Mouse (Mus musculus) testis, adult 2 months (tissue): ENCODE measurements around the gene Lrrc59. TPM values are rescaled to one million over a fixed set of nuclear protein-coding genes. Genes with fewer than 3 reads are reported as not detected.

Experiments
- H3K27ac ChIP-seq: fragments of 200-500 bp; 2 replicates; pipeline ENCODE4 v1.5.1; 2012; ENCODE audit warnings: low read depth, low read length; ENCODE audit not compliant: control insufficient read depth, insufficient read depth
- H3K27me3 ChIP-seq: fragments of 200-500 bp; 2 replicates; pipeline ENCODE4 v1.6.1; 2012; ENCODE audit warnings: mild to moderate bottlenecking, low read length, moderate library complexity; ENCODE audit not compliant: control insufficient read depth, insufficient read depth
- H3K36me3 ChIP-seq: fragments of 200-500 bp; 2 replicates; pipeline ENCODE4 v1.6.1; 2012; ENCODE audit warnings: mild to moderate bottlenecking, low read length; ENCODE audit not compliant: control insufficient read depth, insufficient read depth
- H3K4me1 ChIP-seq: fragments of 200-500 bp; 2 replicates; pipeline ENCODE4 v1.6.1; 2012; ENCODE audit warnings: low read length; ENCODE audit not compliant: control insufficient read depth, insufficient read depth
- H3K4me3 ChIP-seq: fragments of 200-500 bp; 2 replicates; pipeline ENCODE4 v1.5.1; 2012; ENCODE audit warnings: low read depth, mild to moderate bottlenecking, low read length, moderate library complexity, mixed read lengths; ENCODE audit not compliant: control insufficient read depth
- CTCF ChIP-seq: fragments of 200-500 bp; IDR thresholded peaks from 2 replicates; pipeline ENCODE4 v1.5.1; 2012; ENCODE audit warnings: low read depth, mild to moderate bottlenecking, inconsistent platforms, low read length, moderate library complexity; ENCODE audit not compliant: control insufficient read depth, insufficient read depth, insufficient replicate concordance
- POLR2A ChIP-seq: fragments of 200-500 bp; IDR thresholded peaks from 2 replicates; pipeline ENCODE4 v1.6.1; 2012; ENCODE audit warnings: low read depth, mild to moderate bottlenecking, inconsistent platforms, low read length, moderate library complexity; ENCODE audit not compliant: control insufficient read depth
- polyA plus RNA-seq: library from polyadenylated mRNA; depleted of rRNA; stranded (reverse); fragments of >200 nt; gene quantifications from 2 replicates; pipeline ENCODE4 v1.2.3, GENCODE M21; 2012

Lrrc59 gene
- polyA plus RNA-seq, 1 experiment: 75.9 TPM

DNA sequence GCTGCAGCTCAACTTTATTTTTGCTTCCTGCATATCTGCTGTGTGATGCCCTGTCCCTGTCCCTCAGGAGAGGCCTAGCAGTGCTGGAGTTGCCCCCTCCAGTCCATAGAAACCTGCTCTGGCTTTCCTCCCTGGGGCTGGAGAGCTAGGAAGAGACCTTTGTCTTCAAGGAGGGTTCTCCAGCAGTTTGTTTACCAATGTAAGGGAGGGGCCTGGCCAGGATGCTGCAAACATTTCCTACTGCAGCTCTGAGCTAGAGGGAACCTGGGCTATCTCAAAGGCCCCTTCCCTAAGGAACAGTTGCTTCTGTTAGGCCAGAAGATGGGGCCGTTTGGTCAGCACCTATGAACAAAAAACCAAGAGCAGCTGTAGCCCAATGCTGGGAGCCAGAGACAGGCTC is 31.8 kb downstream of the Lrrc59 start:
- H3K4me1 ChIP-seq: no peaks in the 10 kb centered on the region
- H3K36me3 ChIP-seq: no peaks in the 10 kb centered on the region; the same call in none of the 2 replicates
- no peak overlapping the region for H3K27ac ChIP-seq
- no peak overlapping the region for H3K4me3 ChIP-seq
- no peaks in the 10 kb centered on the region for H3K27me3 ChIP-seq
- TF ChIP-seq POLR2A (no peak), CTCF (no peak)

GRCm38 (mm10) chr11:94665281-94665680 is 35.7 kb downstream of the Lrrc59 start:
- TF ChIP-seq CTCF (no peak), POLR2A (no peak)
- Histone ChIP-seq H3K36me3 (no peaks in the 10 kb centered on the region; the same call in none of the 2 replicates), H3K27ac (no peak overlapping the region), H3K27me3 (no peaks in the 10 kb centered on the region), H3K4me3 (no peak overlapping the region), H3K4me1 (no peaks in the 10 kb centered on the region)

- Histone ChIP-seq H3K4me1 (peaks cover 12% of the 10 kb centered on the region), H3K27ac (no peak overlapping the region), H3K36me3 (no peaks in the 10 kb centered on the region), H3K4me3 (no peak overlapping the region), H3K27me3 (no peaks in the 10 kb centered on the region)
- TF ChIP-seq CTCF (no peak), POLR2A (no peak)
Measured at GRCm38 (mm10) chr11:94674984-94675383, 45.4 kb downstream of the Lrrc59 start.

DNA sequence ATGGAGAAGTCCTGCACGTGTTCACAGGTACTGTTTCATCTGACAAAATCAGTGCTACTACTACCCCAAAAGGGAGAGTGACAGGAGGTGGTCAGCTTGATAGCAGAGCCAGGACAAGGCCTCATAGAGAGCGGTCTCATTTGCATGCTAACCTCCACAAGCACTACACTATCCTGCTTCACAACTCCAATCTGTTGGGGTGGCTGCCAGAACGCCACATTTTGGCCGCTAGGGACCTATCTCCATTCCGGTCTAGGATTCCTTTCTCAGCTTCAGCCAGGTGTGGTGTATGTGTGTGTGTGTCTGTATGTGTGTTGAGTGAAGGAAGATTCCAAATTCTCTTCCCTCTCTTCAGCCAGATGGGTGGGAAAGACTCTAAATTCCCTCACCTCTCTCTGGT is 45.9 kb downstream of the Lrrc59 start:
- Histone ChIP-seq H3K27me3 (no peaks in the 10 kb centered on the region), H3K36me3 (no peaks in the 10 kb centered on the region), H3K4me3 (no peak overlapping the region), H3K27ac (no peak overlapping the region), H3K4me1 (peaks cover 12% of the 10 kb centered on the region)
- TF ChIP-seq CTCF: no peak
- no peak for TF ChIP-seq POLR2A

DNA sequence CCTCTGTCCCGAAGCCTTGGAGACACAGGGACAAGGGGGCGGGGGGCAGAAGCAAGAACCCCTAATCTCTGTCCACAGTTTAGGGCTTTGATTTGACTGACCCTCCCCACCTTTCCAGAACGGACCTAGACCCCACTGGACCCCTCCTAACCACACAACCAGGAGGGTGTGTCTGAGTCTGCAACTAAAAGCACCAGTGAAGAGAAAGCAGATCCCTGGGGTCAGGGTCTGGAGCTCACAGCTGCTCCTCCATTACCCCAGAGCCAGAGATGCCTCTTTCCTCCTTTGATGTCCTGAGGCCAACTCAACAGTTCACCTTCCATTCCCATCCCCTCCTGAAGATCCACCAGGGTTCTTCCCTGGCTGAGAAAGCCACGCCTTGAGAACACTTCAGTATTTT is 46.7 kb downstream of the Lrrc59 start:
- H3K36me3 ChIP-seq: no peaks in the 10 kb centered on the region
- H3K27ac ChIP-seq: no peak overlapping the region
- no peaks in the 10 kb centered on the region for H3K27me3 ChIP-seq
- TF ChIP-seq CTCF: no peak
- TF ChIP-seq POLR2A: no peak
- H3K4me3 ChIP-seq: no peak overlapping the region
- H3K4me1 ChIP-seq: peaks cover 12% of the 10 kb centered on the region

DNA sequence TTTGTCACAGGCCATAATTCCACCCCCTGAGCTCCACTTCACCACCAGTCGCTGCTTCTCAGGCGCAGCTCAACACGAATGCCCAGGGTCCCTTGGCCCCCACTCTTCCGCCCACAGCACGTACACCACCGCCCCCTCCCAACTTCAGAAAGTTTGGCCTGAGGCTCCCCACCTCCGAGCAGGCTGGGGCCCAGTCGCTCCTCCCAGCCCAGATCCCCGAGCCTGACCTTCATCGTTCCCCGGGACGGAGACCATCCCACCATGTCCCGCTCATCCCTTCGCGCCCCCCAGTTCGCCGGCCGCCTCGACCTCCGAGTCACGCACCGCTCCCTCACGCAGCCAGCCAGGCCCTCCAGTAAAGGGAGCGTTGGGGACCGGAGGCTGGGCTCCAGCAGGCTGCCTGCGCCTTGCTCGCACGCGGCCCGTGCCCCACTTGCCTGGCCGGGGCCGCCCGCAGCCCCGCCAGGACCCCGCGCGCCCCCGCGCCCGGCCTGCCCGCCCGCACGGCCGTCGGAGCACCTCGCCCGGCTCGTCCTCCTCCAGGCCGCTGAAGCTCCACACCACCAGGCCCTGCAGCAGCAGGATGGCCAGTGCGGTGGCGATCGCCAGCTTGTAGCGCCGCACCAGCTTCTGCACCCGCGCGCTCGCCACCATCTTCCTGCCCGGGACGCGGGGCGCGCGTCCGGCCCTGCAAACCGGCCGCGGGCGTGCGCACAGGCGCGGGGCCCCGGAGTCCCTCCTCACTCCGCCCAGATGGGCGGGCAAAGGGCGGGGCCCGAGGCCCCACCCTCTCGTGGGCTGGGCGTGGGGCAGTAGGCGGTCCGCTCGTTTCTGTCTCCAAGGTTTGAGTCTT is 47.4 kb downstream of the Lrrc59 start, which contains the start of gene Xylt2:
TSS of gene Xylt2 (minus strand) at position 762 of the 853 bp plus-strand sequence.
- no peaks in the 10 kb centered on the region for H3K36me3 ChIP-seq
- H3K4me1 ChIP-seq: peaks cover 12% of the 10 kb centered on the region
- H3K4me3 ChIP-seq: peak within 1 kb of the TSS; percentile 90
- TF ChIP-seq CTCF: no peak
- TF ChIP-seq POLR2A: no peak
- no peak within 1 kb of the TSS for H3K27ac ChIP-seq
- H3K27me3 ChIP-seq: no peaks in the 10 kb centered on the region

- no peak overlapping the region for H3K27ac ChIP-seq
- H3K4me3 ChIP-seq: peak overlapping the region; percentile 90
- H3K36me3 ChIP-seq: no peaks in the 10 kb centered on the region
- H3K27me3 ChIP-seq: no peaks in the 10 kb centered on the region
- H3K4me1 ChIP-seq: peaks cover 12% of the 10 kb centered on the region
- TF ChIP-seq CTCF: no peak
- no peak for TF ChIP-seq POLR2A
Measured at GRCm38 (mm10) chr11:94677607-94678145, 48.1 kb downstream of the Lrrc59 start.
